Mouse (Mus musculus) right cerebral cortex, postnatal 36 days (tissue): ENCODE data around the gene Polr1c.

Source experiments
- DNase-seq, 2 experiments: peaks; one replicate each; pipeline ENCODE4 v3.0.0; 2022; ENCODE audit warnings: low spot score in 2 of 2, mixed read lengths in 1 of 2

Gene Polr1c

DNA sequence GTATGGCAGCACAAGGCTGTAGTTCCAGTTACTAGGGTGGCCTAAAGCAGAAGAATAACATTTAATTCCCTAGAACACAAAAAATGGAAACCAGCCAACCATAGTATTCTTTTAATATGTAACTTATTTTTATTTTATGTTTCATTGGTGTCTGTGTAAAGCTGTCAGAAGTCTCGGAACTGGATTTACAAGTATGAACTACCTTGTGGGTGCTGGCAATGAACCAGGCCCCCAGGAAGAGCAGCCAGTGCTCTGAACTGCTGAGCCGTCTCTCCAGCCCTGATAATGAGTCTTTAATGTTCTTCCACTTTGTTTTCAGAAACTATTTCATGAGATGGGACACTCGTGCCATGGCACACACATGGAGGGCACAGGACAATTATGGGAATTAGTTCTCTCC lies 37.3 kb downstream of the Polr1c start:
- DNase-seq = no peak

DNA sequence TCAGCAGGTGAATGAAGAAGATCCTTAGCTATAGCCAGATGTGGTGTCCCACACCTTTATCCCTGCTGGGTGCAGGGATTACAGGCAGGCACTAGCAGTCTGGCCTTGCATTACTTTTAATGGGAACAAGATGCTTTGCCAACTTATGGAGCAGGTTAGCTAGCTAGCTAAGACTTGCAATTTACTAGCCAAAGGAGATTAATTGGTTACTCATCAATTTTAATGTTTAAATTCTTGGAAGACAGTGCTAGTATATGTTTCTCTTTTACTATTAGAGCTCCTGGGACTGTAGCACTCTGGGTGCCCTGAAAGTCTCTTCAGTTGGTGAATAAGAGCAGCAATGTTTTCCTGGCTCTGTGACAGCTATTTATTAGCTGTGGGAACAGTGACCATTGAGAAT lies 41.2 kb downstream of the Polr1c start:
- no peak for DNase-seq

DNA sequence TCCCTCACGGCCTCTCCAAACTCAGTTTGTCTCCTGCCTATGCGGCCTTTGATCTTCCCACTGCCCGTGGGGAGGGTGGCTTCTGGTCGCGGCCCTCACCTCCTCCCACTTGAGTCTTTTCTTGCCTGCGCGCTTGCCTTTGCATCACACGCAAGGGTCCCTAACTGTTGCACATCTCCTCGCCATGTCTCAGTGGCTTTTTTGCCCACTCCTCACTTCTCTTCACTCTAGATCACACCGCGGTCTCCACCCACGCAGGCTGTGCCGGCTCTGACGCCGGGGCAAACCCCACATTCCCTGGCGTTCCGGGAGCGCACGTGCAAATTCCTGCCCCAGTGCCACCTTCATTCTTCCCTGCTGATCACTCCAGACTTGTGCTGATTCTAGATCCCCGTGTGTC lies 44.8 kb downstream of the Polr1c start:
- peak in 1 of 2 experiments; percentile 23 for DNase-seq

DNA sequence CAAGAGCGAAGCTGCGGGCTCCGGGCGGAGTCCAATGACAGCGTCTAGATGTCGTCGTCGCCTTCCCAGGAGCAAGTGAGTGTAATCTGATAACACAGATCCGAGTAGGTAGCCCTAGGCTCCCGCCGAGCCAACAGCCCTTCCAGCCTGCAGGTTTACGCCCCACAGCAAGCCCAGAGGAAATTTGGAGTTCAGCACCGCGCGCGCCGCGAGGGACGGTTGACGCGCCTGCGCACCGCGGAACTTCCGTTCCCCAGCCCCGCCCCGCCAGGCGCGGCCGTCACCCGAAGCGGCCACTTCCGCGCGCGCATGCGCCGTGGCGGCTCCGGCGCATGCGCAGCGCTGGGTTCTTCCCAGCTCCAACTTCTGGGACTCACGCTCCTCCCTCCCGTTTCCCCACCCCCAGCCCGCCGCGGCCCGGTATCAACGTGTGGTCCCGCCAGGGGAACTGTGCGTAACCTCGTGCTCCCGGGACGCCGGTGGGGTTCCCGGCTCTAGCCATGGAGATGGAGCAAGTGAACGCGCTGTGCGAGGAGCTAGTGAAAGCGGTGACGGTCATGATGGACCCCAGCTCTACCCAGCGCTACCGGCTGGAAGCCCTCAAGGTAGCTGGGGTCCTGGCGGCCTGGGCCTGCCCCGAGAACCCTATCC lies 45.3 kb downstream of the Polr1c start, which contains the start of the genes Polh and Xpo5:
TSS of gene Polh (minus strand) at position 225 of the 651 bp plus-strand sequence.
TSS of gene Xpo5 (plus strand) at position 362 of the 651 bp plus-strand sequence.
- peak; percentile 87 for DNase-seq

DNA sequence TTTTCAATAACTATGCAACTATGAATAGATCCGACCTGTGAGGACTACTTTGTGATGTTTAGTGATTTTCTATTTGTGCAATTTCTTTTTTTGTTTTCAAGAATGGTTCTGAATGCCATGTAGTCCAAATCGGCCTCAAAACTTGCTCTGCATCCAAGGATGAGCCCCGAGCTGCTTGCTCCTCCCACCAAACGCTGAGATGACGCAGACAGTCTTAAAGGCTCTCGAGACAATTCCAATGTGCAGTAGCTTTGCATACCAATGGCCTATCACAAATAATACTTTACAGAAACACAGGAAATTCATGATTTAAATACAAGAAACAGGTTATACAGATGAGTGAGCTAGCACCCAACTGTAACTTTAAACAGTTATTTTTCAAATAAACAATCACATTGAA lies 46.7 kb downstream of the Polr1c start:
- DNase-seq = no peak
